Mouse (Mus musculus): ENCODE results near the gene Pogk.

Gene Pogk

DNA sequence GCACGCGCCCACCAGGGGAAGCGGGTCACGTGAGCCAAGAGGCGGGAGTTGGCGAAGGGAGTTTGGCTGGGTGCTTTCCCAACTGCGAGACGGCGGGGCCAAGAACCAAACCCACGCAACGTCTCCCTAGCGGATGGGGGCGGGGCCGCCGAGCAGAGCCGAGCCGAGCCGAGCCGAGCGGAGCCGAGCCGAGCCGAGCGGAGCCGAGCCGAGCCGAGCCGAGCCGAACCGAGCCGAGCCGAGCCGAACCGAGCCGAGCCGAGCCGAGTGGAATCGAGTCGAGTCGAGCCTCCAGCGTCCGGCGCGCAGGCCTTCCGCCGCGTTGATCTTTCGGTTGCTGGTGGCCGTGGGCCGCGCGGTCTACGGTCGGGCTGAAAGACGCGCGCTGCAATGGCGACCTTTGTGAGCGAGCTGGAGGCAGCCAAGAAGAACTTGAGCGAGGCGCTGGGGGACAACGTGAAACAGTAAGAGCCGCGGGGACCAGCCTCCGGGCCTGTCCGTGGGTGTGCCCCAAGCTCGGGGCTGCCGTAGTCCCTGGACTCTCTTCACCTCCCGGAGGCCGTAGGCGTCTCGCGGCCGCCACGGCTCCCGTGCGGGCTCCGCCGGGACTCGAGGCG lies 30.5 kb downstream of the Pogk start, which contains the start of gene Tada1:
Gene Tada1, plus strand, starts transcription at position 85 of the 617 bp plus-strand sequence.
- peak; percentile 94 for DNase-seq

GRCm38 (mm10) chr1:166378431-166379012 lies 31.1 kb downstream of the Pogk start:
- no peak for DNase-seq

DNA sequence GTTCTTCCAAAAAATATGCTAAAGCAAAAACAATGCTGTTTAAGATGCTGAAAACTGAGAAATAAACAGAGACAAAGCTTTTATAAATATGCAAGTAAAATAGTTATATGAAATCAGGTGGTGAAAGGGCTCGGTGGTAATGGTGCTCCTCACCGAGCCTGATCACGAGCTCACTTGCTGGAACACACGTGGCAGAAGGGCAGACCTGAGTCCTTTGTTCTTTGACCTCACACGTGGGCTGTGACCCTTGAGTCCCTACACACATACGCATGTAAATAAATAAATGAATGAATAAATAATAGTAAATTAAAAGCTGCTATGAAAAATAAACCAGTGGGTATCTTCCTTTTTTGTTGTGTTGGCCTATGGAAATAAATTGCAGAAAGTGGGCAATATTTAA lies 32.5 kb downstream of the Pogk start:
- no peak for DNase-seq

GRCm38 (mm10) chr1:166363122-166363521 lies 46.5 kb downstream of the Pogk start:
- DNase-seq = no peak

GRCm38 (mm10) chr1:166362659-166363058 lies 47.0 kb downstream of the Pogk start:
- no peak for DNase-seq

DNA sequence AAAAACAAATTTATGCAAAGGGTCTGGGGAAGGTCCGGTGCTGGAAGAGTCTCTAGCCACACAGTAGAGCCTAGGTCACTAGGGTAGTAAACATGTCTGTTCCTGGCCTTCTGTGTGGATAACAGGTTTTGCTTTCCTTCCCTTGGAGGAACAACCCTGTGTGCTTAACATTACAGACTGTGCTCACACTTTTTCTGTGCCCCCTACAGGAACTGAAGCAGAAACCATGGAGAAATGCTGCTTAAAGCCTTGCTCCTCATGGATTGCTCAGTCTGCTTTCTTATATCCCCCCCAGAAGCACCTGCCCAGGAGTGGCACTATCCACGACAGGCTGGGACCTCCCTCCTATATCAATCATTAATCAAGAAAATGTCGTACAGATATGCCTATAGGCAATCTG lies 47.8 kb downstream of the Pogk start:
- no peak for DNase-seq

- no peak for DNase-seq
Observed at GRCm38 (mm10) chr1:166360896-166361295, 48.8 kb downstream of the Pogk start.

DNA sequence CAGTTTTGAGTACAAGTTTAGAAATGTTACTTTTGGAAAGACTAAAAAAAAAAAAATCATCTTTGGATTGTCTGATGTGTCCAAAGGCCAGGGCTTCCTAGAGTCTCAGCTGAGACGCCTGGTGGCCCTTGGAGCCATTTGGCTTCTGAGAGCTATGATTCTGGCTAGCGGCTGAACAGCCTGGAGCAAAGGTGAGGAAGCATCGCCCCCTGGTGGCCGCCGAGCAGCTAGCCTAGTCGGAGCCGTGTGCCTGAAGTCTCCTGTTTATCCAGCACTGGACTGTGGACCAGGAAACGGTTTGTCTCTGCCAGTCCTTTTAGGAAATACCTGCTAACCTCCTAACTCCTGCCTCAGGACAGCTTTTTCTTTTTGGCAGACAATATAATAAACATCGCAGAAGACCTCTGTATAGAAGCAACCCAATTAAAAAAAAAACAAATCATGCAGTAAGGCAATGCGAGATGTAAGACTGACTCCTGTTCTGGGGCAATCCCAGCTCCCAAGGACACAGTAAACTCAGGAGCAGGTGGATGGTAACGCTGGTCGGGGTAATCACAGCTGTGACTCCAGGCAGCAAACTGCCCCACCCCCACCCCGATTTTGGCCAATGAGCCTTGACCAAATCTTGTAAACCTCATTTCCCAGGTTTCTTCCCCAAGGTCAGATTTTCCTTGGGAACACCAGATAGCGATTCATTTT lies 49.4 kb downstream of the Pogk start:
- DNase-seq = peak; percentile 89

GRCm38 (mm10) chr1:166349751-166350150 lies 59.9 kb downstream of the Pogk start:
- no peak for DNase-seq

- no peak for DNase-seq
Observed at GRCm38 (mm10) chr1:166349341-166349740, 60.3 kb downstream of the Pogk start.

GRCm38 (mm10) chr1:166346906-166347305 lies 62.8 kb downstream of the Pogk start:
- no peak for DNase-seq

DNA sequence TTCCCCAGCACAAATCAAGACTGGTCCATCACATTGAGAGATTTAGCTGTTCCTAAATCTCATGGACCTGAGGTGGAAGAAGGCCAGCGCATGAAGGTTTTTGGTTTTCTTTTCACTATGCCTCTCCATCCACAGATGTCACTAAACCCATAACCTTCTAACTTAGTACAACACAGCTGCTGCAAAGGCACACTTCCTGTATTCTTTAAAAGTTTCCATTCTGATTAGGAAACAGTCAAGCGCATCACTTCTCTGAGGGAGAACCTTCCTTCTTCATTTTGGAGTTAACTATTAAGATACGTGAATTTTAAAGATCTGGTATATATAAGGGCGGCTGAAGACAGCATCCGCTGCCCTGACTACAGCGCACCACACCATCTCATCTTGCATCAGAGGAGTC lies 64.1 kb downstream of the Pogk start:
- no peak for DNase-seq

- DNase-seq = no peak
Observed at GRCm38 (mm10) chr1:166344300-166345077, 65.2 kb downstream of the Pogk start.

DNA sequence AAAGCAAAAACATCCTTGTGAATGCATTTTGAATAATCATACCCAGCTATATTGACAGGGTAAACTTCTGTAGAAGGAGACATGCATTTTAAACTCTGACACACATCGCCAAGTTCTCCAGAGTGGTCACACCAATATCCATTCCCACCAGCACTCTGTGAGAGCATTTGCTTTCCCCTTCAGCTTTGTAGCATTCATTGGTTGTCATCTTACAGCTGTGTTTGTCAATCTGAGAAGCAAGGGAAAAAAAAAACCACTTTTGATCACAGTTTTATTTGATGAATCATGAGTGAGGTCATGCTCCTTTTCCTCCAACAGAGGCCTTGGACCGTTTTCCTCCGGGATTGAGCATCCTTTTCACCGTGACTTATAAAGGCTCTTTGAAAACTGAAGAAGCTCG lies 66.1 kb downstream of the Pogk start:
- no peak for DNase-seq

- DNase-seq = no peak
Observed at GRCm38 (mm10) chr1:166342539-166342938, 67.1 kb downstream of the Pogk start.

DNA sequence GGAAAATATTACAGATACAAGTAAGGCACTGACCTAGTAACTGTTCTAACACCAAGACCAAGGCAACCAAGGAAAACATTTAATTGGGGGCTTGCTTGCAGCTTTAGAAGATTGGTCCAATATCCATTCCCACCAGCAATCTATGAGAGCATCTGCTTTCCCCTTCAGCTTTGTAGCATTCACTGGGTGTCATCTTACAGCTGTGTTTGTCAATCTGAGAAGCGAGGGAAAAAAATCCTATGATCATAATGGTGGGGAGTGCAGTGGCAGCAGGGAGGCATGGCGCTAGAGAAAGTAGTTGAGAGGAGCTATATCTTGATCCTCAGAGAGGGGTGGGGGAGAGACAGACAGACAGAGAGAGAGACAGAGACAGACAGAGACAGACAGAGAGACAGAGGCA lies 67.6 kb downstream of the Pogk start:
- DNase-seq = no peak

- DNase-seq = peak; percentile 70
Observed at GRCm38 (mm10) chr1:166339110-166339509, 70.6 kb downstream of the Pogk start.
